In the genomic region with DNA sequence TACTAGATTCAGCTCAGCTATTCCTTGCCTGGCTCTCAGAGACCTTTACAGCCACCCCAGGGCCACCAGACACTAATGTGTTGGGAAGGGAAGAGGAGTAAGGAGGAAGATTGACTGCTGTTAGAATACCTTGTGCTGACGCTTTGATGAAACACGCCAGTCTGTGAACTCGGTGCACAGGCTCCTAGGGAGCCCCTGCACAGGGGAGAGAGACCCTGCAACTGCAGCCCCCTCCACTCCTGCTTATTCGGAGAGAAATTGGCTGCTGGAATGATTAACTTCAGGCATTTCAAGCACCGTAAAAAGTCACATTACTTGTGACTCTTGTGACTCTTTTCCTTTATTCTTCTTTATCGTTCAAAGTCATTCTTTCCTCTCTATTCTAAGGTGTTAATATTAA, we compare ENCODE assay signal across 18 mouse cellular contexts.
DNase-seq lines count a peak whose midpoint lies in the region; ATAC-seq and TF ChIP-seq lines count a peak whose summit lies in the region.
"Had no signal": no experiment of that assay in that cellular context is flagged by ENCODE, and none has a peak within 500 bp of the region (broad histone marks: within the 10 kb centered on the region; RNA-seq: fewer than 3 reads in every experiment).

No protein-coding gene starts in this region.

- H3K36me3 ChIP-seq in heart, embryonic 10.5 days = no peaks in the 10 kb centered on the region
- H3K36me3 ChIP-seq in midbrain, embryonic 13.5 days = no peaks in the 10 kb centered on the region
- H3K36me3 ChIP-seq in midbrain, embryonic 11.5 days (ENCODE audit: control insufficient read depth, insufficient read depth, low read length) = no peaks in the 10 kb centered on the region
- H3K36me3 ChIP-seq in thymus, adult 2 months (ENCODE audit: control insufficient read depth, insufficient read depth, low read length) = no peaks in the 10 kb centered on the region
- H3K36me3 ChIP-seq: G1E had no signal

- no peak overlapping the region for H3K4me3 ChIP-seq in heart, embryonic 10.5 days
- no peak overlapping the region for H3K4me3 ChIP-seq in midbrain, embryonic 13.5 days (replicated peaks)
- H3K4me3 ChIP-seq in midbrain, embryonic 11.5 days (ENCODE audit: low read depth, low read length) = no peak overlapping the region
- no peak overlapping the region for H3K4me3 ChIP-seq in thymus, adult 2 months (ENCODE audit: control insufficient read depth, insufficient read depth, low read length)
- H3K4me3 ChIP-seq: forebrain, embryonic 13.5 days had no signal

- peak; percentile 32; the same call in 1 of the 2 replicates for ATAC-seq in midbrain, embryonic 13.5 days
- no peak for ATAC-seq in midbrain, embryonic 11.5 days (ENCODE audit: low FRiP score)
- ATAC-seq: activated CD4-positive, CD25-positive, alpha-beta regulatory T cell, adult 4 months; forebrain, embryonic 13.5 days; hindbrain, embryonic 16.5 days had no signal

- peaks cover 45% of the 10 kb centered on the region for H3K4me1 ChIP-seq in heart, embryonic 10.5 days
- peaks cover 40% of the 10 kb centered on the region for H3K4me1 ChIP-seq in midbrain, embryonic 13.5 days (replicated peaks)
- peaks cover 8% of the 10 kb centered on the region; the same call in 1 of the 2 replicates for H3K4me1 ChIP-seq in midbrain, embryonic 11.5 days (ENCODE audit: control insufficient read depth, insufficient read depth, low read length)
- peaks cover 5% of the 10 kb centered on the region; the same call in 1 of the 2 replicates for H3K4me1 ChIP-seq in thymus, adult 2 months (replicated peaks; ENCODE audit: control insufficient read depth, insufficient read depth, low read length)

- 0 out of 2 replicates have a peak overlapping the region, but pooled peaks have one; percentile 47 for H3K27ac ChIP-seq in heart, embryonic 10.5 days
- H3K27ac ChIP-seq in midbrain, embryonic 13.5 days = no peak overlapping the region; the same call in 1 of the 2 replicates
- H3K27ac ChIP-seq in midbrain, embryonic 11.5 days (ENCODE audit: low read depth, low read length) = no peak overlapping the region
- H3K27ac ChIP-seq in thymus, adult 2 months (ENCODE audit: control insufficient read depth, insufficient read depth, low read length) = no peak overlapping the region
- H3K27ac ChIP-seq: forebrain, embryonic 13.5 days; liver, embryonic 14.5 days had no signal

- H3K27me3 ChIP-seq in heart, embryonic 10.5 days (ENCODE audit: insufficient read depth, poor library complexity, severe bottlenecking) = no peaks in the 10 kb centered on the region
- no peaks in the 10 kb centered on the region for H3K27me3 ChIP-seq in midbrain, embryonic 13.5 days
- H3K27me3 ChIP-seq in midbrain, embryonic 11.5 days (ENCODE audit: control insufficient read depth, insufficient read depth, low read length) = no peaks in the 10 kb centered on the region
- no peaks in the 10 kb centered on the region for H3K27me3 ChIP-seq in thymus, adult 2 months (ENCODE audit: control insufficient read depth, insufficient read depth, low read length)
- H3K27me3 ChIP-seq: forebrain, embryonic 13.5 days had no signal

- H3K9ac ChIP-seq in midbrain, embryonic 13.5 days (replicated peaks) = no peak overlapping the region
- H3K9ac ChIP-seq in midbrain, embryonic 11.5 days (ENCODE audit: low read length) = no peak overlapping the region
- H3K9ac ChIP-seq: forebrain, embryonic 13.5 days; liver, embryonic 14.5 days had no signal

- H3K4me2 ChIP-seq in midbrain, embryonic 13.5 days (replicated peaks) = no peak overlapping the region
- no peak overlapping the region for H3K4me2 ChIP-seq in midbrain, embryonic 11.5 days
- H3K4me2 ChIP-seq: forebrain, embryonic 13.5 days had no signal

- no peak for DNase-seq in heart, embryonic 10.5 days (ENCODE audit: low spot score)
- DNase-seq in heart, postnatal 25 days (ENCODE audit: low spot score) = no peak
- peak; percentile 15 for DNase-seq in kidney, adult 9 months
- no peak for DNase-seq in kidney, adult 18-20 months
- DNase-seq in midbrain, embryonic 11.5 days (ENCODE audit: low spot score, missing footprints) = no peak
- no peak for DNase-seq in thymus, adult 2 months
- DNase-seq: adrenal gland, postnatal 14 days; cerebellum, adult 9-11 months; gastrocnemius, postnatal 14 days; heart, adult 18-20 months; left cerebral cortex, postnatal 4 days; thymus, postnatal 25 days had no signal

- intact Hi-C loops in heart, postnatal 25 days (cut with DNase I) = no loop called here

- TF ChIP-seq POLR2A in thymus, adult 2 months (IDR thresholded peaks at IDR 0.05; ENCODE audit: control insufficient read depth, extremely low read depth, insufficient read depth, low read length, poor library complexity) = no peak

- no peak for TF ChIP-seq CTCF in thymus, adult 2 months (IDR thresholded peaks at IDR 0.05; ENCODE audit: borderline replicate concordance, control insufficient read depth, extremely low read depth, insufficient read depth, low read length, poor library complexity)

- H3K9me3 ChIP-seq in heart, embryonic 10.5 days = no peaks in the 10 kb centered on the region
- no peaks in the 10 kb centered on the region for H3K9me3 ChIP-seq in midbrain, embryonic 13.5 days
- no peaks in the 10 kb centered on the region for H3K9me3 ChIP-seq in midbrain, embryonic 11.5 days (ENCODE audit: control insufficient read depth, low read length)
- H3K9me3 ChIP-seq: forebrain, embryonic 13.5 days had no signal

- 70% methylated on average over 6 of the region's 6 CpGs for WGBS in heart, embryonic 10.5 days
- WGBS in midbrain, embryonic 13.5 days = 49% methylated on average over 6 of the region's 6 CpGs
- 59% methylated on average over 6 of the region's 6 CpGs for WGBS in midbrain, embryonic 11.5 days
- WGBS in thymus, adult 2 months = 92% methylated on average over 6 of the region's 6 CpGs
